Mouse (Mus musculus) monocyte, adult 2 months (primary cell): ENCODE measurements around the gene Hrc.

Source experiments
- DNase-seq, 2 experiments: peaks; one replicate each; pipeline ENCODE4 v3.0.0; 2022; ENCODE audit warnings: low spot score in 2 of 2, low read depth in 1 of 2

Hrc gene

DNA sequence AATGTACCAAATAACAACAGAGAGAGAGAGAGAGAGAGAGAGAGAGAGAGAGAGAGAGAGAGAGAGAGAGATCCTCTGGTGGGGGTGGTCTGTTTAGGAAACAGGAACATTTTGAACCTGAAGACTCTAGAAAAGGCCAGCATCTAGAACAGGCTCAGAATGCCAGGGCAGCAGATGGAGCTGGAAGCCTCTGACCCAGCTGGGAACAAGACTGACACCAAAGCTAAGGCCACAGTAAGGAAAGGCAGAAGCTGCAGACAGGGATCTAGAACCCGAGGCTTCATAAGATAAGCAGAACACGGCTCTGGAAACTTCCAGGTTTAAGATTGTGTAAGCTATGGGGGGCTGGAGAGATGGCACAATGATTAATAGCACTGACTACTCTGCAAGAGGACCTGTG lies 28.9 kb downstream of the Hrc start:
- DNase-seq = no peak

- DNase-seq = no peak
Observed at GRCm38 (mm10) chr7:45365742-45366651, 30.9 kb downstream of the Hrc start.

DNA sequence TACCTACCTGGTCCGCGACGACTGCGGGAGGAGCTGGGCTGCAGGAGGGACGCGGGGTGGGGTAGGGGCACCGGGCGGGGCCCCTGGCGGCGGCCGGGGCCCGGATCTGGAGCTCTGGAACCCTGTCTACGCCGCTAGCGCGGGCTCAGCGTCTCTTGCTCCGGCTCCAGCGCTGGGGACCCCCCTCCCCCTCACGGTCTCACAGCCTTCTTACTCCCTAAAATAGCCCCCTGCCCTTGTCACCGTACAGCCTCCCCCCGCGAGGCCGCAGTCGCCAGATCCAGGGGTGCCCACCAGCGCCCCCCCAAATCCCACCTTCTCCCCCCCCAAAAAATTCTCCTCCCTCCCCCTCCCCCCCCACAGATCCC lies 31.5 kb downstream of the Hrc start, which contains the start of gene Ppfia3:
Gene Ppfia3 (minus strand): TSS at position 368 of the 368 bp plus-strand sequence.
- DNase-seq = no peak

DNA sequence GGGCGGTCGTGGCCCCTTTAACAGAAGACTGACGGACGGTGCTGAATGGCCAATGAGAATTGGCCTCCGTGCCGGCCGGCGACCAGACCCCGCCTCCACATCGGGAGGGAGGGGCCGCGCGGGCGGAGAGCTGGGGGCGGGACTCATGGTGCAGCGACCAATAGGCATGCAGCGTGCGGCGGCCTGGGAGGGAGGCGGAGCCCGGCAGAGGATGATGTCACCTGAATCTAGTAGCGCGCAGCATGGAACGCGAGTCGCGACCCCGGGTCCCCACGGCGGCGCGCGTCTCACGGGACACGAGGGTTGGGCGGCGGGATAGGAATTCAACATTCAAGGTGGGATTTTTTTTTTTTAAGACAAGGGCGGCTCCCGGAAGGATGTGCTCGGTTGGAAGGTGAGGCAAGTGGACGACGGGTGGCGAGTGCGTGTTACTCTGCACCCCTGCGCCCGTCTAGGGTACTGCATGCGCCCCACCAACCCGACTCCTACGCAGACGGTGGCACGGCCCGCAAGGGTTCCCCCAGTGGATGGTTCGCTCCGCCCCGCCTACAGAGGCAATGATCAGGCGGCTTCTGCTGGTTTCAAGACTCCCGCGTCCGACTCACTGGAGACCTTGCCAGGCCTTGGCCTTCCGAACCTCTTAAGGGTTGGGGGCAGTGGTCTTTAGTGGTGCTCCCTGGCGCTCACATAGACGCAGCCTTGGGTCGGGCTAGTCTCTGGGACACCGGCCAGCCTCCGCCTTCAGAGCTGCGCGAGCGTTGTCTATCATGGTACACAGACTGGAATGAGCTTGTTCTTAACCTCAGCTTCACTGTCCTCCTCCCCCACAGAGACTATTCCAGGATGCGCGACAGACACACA lies 32.2 kb downstream of the Hrc start:
- DNase-seq = peak; percentile 95 to 97

DNA sequence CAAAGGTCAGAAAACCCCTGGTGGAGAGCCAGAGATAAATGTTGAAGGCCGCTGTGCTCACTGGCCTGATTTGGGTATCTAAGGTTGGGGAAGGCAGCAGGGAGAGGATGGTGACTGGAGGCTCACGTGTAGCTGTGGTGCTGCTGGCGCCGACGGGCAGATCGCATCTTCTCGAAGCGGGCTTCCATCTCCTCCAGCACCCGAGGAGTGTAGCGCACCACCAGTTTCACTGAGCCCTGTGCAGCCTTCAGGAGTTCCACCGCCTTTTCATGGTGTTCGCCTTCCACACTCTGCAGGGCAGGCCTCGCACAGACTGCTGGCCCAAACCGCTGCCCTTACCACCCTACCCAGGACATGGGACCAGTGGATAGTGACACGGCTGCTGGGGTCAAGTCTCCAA lies 33.1 kb downstream of the Hrc start:
- DNase-seq = no peak

DNA sequence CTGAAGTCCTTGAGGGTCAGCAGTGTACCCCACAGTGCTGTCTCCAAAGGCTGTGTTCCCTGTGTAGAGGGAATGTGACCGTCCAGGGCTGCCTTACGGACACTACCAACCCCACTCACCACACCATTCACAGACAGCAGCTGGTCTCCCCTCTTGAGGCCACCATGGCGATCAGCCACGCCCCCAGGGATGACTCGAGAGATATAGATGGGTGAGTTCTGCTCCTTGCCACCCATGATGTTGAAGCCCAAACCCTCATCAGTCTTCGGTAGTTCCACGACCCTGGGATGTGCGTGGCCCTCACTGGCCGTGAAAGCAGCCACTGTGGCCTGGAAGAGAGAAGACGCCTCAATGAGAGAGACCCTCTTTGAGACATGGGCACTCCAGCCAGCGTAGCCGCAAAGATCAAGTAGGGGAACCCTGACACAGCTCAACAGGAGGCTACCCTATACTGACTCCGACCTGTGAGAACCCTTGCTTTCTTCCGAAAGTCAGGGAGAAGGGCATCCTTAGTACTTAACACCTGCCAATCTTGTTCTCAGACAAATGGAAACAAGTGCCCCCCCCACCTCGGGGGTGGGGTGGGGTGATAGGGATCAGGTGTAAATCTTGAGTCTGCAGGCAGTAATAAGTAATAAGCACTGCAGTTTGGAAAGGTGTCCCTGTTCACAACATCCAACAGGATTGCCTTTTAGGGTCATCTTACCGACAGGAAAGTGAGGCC lies 34.1 kb downstream of the Hrc start:
- no peak for DNase-seq

GRCm38 (mm10) chr7:45369836-45370474 lies 34.9 kb downstream of the Hrc start:
- no peak for DNase-seq

DNA sequence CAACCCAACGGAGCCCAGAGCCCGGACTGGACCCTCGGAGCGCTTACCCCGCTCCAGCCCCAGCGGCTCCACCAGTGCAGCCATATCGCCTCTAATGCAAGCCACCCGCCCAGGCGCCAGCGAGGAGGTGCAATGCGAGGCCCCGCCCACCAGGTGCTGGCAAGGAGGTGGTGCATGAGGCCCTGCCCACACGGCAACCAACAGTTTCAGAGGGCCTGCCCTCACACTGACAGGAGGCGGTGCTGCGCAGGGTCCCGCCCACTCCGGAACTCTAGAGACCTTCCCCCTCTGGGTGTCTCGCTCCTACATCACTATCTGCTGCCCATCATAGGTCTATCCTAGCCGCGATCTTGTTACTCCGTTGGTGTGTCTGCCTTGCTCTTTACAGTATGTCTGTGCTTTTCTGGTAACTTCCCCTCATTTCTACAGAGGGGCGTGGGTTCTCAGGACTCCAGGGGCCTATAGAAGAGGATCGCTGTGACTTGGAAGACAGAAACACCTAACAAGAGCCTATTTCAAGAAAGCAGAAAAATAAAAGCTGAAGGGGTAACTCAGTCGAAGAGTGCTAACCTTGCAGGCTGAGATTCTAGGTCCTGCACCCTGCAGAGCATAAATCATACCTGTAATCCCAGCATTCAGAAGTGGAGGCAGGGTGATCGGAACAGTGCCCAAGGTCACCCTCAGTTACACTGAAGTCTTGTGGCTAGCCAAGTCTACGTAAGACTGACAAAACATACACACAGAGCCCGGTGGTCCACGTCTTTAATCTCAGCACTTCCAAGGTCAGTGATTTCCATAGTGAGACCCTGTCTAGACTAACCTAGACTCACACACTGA lies 35.6 kb downstream of the Hrc start, which contains the start of gene Lin7b:
Gene Lin7b (minus strand): TSS at position 109 of the 837 bp plus-strand sequence.
- DNase-seq = peak; percentile 42 to 55

GRCm38 (mm10) chr7:45372371-45372770 lies 37.3 kb downstream of the Hrc start:
- no peak for DNase-seq

GRCm38 (mm10) chr7:45374620-45375019 lies 39.5 kb downstream of the Hrc start:
- DNase-seq = no peak

GRCm38 (mm10) chr7:45376057-45376456 lies 41.0 kb downstream of the Hrc start:
- no peak for DNase-seq

DNA sequence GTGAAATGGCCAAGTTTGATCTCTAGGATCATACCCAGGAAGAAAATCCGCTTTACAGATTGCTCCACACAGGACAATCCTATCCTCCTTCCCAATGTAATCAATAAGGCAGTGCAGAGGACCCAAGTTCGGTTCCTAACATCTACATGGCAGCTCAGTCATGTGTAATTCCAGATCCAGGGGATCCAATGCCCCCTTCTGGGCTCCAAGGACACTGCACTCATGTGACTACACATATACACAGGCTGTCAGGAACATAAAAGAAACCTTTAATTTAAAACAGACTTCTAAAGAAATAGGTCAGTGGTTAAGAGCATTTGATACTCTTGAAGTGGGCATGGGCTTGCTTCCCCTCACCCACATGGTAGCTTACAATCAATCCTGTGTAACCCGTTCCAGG lies 51.0 kb downstream of the Hrc start:
- DNase-seq = no peak
